ENCODE assay signal across 26 mouse cellular contexts in genomic region chr8:124535451-124535850, GRCm38 (mm10). TPM values are rescaled to one million over a fixed set of nuclear protein-coding genes. Genes with fewer than 3 reads are reported as not detected.
DNase-seq lines count a peak whose midpoint lies in the region; ATAC-seq and TF ChIP-seq lines count a peak whose summit lies in the region.
"Had no signal": no experiment of that assay in that cellular context is flagged by ENCODE, and none has a peak within 500 bp of the region (broad histone marks: within the 10 kb centered on the region; RNA-seq: fewer than 3 reads in every experiment).

No protein-coding gene starts in this region.

- H3K4me2 ChIP-seq in midbrain, postnatal 0 days (ENCODE audit: low read depth, low read length, poor library complexity, severe bottlenecking): no peak overlapping the region
- H3K4me2 ChIP-seq: embryonic facial prominence, embryonic 13.5 days; forebrain, embryonic 13.5 days; forebrain, embryonic 15.5 days had no signal

- no peaks in the 10 kb centered on the region for H3K9me3 ChIP-seq in ES-Bruce4 (replicated peaks; ENCODE audit: control insufficient read depth, insufficient read depth, low read length, poor library complexity, severe bottlenecking)
- no peaks in the 10 kb centered on the region for H3K9me3 ChIP-seq in midbrain, postnatal 0 days (ENCODE audit: low read length)
- H3K9me3 ChIP-seq: embryonic facial prominence, embryonic 13.5 days; forebrain, embryonic 13.5 days; forebrain, embryonic 15.5 days; G1E had no signal

- H3K4me1 ChIP-seq in ES-Bruce4 (ENCODE audit: control insufficient read depth, insufficient read depth, low read length): no peaks in the 10 kb centered on the region
- no peaks in the 10 kb centered on the region for H3K4me1 ChIP-seq in midbrain, postnatal 0 days (ENCODE audit: insufficient read depth, low read length)
- H3K4me1 ChIP-seq: embryonic facial prominence, embryonic 13.5 days; forebrain, embryonic 13.5 days; forebrain, embryonic 15.5 days had no signal

- TF ChIP-seq EP300 in ES-Bruce4 (IDR thresholded peaks at IDR 0.05; ENCODE audit: insufficient read depth, low read depth, low read length): no peak

- peak overlapping the region; percentile 77; the same call in 1 of the 2 replicates for H3K27ac ChIP-seq in gastrocnemius, adult 2 months
- H3K27ac ChIP-seq in ES-Bruce4 (ENCODE audit: insufficient read depth, low read length): 0 out of 2 replicates have a peak overlapping the region, but pooled peaks have one; percentile 44
- H3K27ac ChIP-seq in midbrain, postnatal 0 days (ENCODE audit: low read depth, low read length): no peak overlapping the region
- H3K27ac ChIP-seq: forebrain, embryonic 13.5 days; forebrain, embryonic 15.5 days had no signal

- TF ChIP-seq POLR2A in ES-Bruce4 (IDR thresholded peaks at IDR 0.05; ENCODE audit: insufficient read depth, low read length): no peak

- peaks cover 14% of the 10 kb centered on the region for H3K36me3 ChIP-seq in ES-Bruce4 (ENCODE audit: control insufficient read depth, insufficient read depth, low read length, poor library complexity, severe bottlenecking)
- H3K36me3 ChIP-seq in midbrain, postnatal 0 days (ENCODE audit: insufficient read depth, low read length): peaks cover 82% of the 10 kb centered on the region

- H3K27me3 ChIP-seq in ES-Bruce4 (ENCODE audit: control insufficient read depth, insufficient read depth, low read length, poor library complexity, severe bottlenecking): no peaks in the 10 kb centered on the region
- H3K27me3 ChIP-seq in midbrain, postnatal 0 days (ENCODE audit: insufficient read depth, low read length): no peaks in the 10 kb centered on the region
- H3K27me3 ChIP-seq: embryonic facial prominence, embryonic 13.5 days; forebrain, embryonic 13.5 days; forebrain, embryonic 15.5 days; Patski had no signal

- intact Hi-C loops in gastrocnemius, adult 2 months (cut with DNase I): no loop called here

- H3K9ac ChIP-seq in ES-Bruce4 (ENCODE audit: low read depth, poor library complexity, severe bottlenecking): no peak overlapping the region
- no peak overlapping the region for H3K9ac ChIP-seq in midbrain, postnatal 0 days (replicated peaks; ENCODE audit: low read length, poor library complexity, severe bottlenecking)
- H3K9ac ChIP-seq: embryonic facial prominence, embryonic 13.5 days; forebrain, embryonic 13.5 days; forebrain, embryonic 15.5 days; forebrain, postnatal 0 days had no signal

- ATAC-seq in midbrain, postnatal 0 days (ENCODE audit: low FRiP score): no peak
- ATAC-seq: activated CD4-positive, CD25-positive, alpha-beta regulatory T cell, adult 4 months; forebrain, embryonic 13.5 days; forebrain, embryonic 15.5 days; forebrain, postnatal 0 days; Patski had no signal

- H3K4me3 ChIP-seq in gastrocnemius, adult 2 months: no peak overlapping the region
- no peak overlapping the region for H3K4me3 ChIP-seq in ES-Bruce4 (ENCODE audit: low read depth, low read length)
- no peak overlapping the region for H3K4me3 ChIP-seq in midbrain, postnatal 0 days (ENCODE audit: low read depth, low read length)
- H3K4me3 ChIP-seq: embryonic facial prominence, embryonic 13.5 days; forebrain, embryonic 13.5 days; forebrain, embryonic 15.5 days had no signal

- TF ChIP-seq CTCF in gastrocnemius, adult 2 months (IDR thresholded peaks at IDR 0.05): no peak
- no peak for TF ChIP-seq CTCF in ES-Bruce4 (IDR thresholded peaks at IDR 0.05; ENCODE audit: low read depth, low read length)
- no peak for TF ChIP-seq CTCF in midbrain, postnatal 0 days (IDR thresholded peaks at IDR 0.05)

- no peak for DNase-seq in gastrocnemius, adult 2 months
- DNase-seq in gastrocnemius, postnatal 4 days (ENCODE audit: low spot score in 2 of 2): no peak
- DNase-seq in ES-CJ7 (ENCODE audit: low read depth, low spot score) (peak; percentile 45), R1 (ENCODE audit: low read depth, low spot score) (peak; percentile 64)
- DNase-seq in midbrain, postnatal 0 days (ENCODE audit: low spot score): no peak
- no peak for DNase-seq in layer of hippocampus, postnatal 25 days (ENCODE audit: extremely low spot score in 1 of 2, low spot score in 1 of 2)
- DNase-seq in right cerebral cortex, postnatal 36 days (ENCODE audit: low spot score in 2 of 2): no peak
- DNase-seq: adrenal gland, adult 8-10 months; adrenal gland, postnatal 14 days; adrenal gland, postnatal 36 days; cerebellum, adult 11-12 months; cerebellum, adult 2 months; cerebellum, adult 9-10 months; cerebellum, postnatal 10 days; cerebellum, postnatal 25 days; forebrain, postnatal 0 days had no signal

- WGBS in midbrain, postnatal 0 days: 85% methylated on average over 5 of the region's 5 CpGs

RNA-seq across cellular contexts. Expression of gene Cog2, which starts 14.9 kb away (rescaled TPM):
- total RNA-seq in gastrocnemius, adult 2 months (2021): 10 to 100 TPM; 17.1 to 17.7 TPM
- total RNA-seq in gastrocnemius, postnatal 4 days (2021): 10 to 100 TPM; 29.3 to 33.9 TPM
- 21.5 and 22.1 TPM in 2 replicates for polyA plus RNA-seq in ES-Bruce4 (2011; ENCODE audit: insufficient read depth, insufficient read length, low read depth, missing spikeins)
- total RNA-seq in midbrain, postnatal 0 days (2014; rRNA removed): 26.2 and 26.7 TPM in 2 replicates
- polyA plus RNA-seq in midbrain, postnatal 0 days (2015; fragmentation: Nextera tagmentation; extraction: Ambion mirVana): 15.8 and 18.8 TPM in 2 replicates
- total RNA-seq in layer of hippocampus, postnatal 25 days (2021): 10 to 100 TPM; 37.2 to 48.5 TPM

RNA-seq across cellular contexts. Expression of gene Agt, which starts 34.1 kb away (rescaled TPM):
- 10 to 100 TPM; 12.0 to 18.0 TPM for total RNA-seq in gastrocnemius, adult 2 months (2021)
- 10 to 100 TPM; 28.5 to 37.1 TPM for total RNA-seq in gastrocnemius, postnatal 4 days (2021)
- polyA plus RNA-seq in ES-Bruce4 (2011; ENCODE audit: insufficient read depth, insufficient read length, low read depth, missing spikeins): not detected in 2 replicates
- total RNA-seq in midbrain, postnatal 0 days (2014; rRNA removed): 75.5 and 104 TPM in 2 replicates
- 65.9 and 83.6 TPM in 2 replicates for polyA plus RNA-seq in midbrain, postnatal 0 days (2015; fragmentation: Nextera tagmentation; extraction: Ambion mirVana)
- 10 to 100 TPM; 37.0 to 47.2 TPM for total RNA-seq in layer of hippocampus, postnatal 25 days (2021)
- total RNA-seq: G1E had no signal
- polyA plus RNA-seq: activated CD4-positive, CD25-positive, alpha-beta regulatory T cell, adult 4 months; C2C12; embryonic facial prominence, embryonic 11.5 days; forebrain, embryonic 11.5 days; forebrain, embryonic 13.5 days; G1E had no signal

RNA-seq across cellular contexts. Expression of gene Capn9, which starts 40.5 kb away (rescaled TPM):
- total RNA-seq in gastrocnemius, adult 2 months (2021): not detected
- total RNA-seq in gastrocnemius, postnatal 4 days (2021): not detected
- polyA plus RNA-seq in ES-Bruce4 (2011; ENCODE audit: insufficient read depth, insufficient read length, low read depth, missing spikeins): not detected in 2 replicates
- total RNA-seq in midbrain, postnatal 0 days (2014; rRNA removed): 0.27 TPM in 1 of 2 replicates, not detected in the other
- polyA plus RNA-seq in midbrain, postnatal 0 days (2015; fragmentation: Nextera tagmentation; extraction: Ambion mirVana): 0.43 and 0.52 TPM in 2 replicates
- total RNA-seq in layer of hippocampus, postnatal 25 days (2021): under 1 TPM; 0.17 to 0.40 TPM
- total RNA-seq: adrenal gland, postnatal 14 days; forebrain, postnatal 0 days; G1E had no signal
- polyA plus RNA-seq: activated CD4-positive, CD25-positive, alpha-beta regulatory T cell, adult 4 months; C2C12; embryonic facial prominence, embryonic 11.5 days; forebrain, embryonic 11.5 days; G1E; Patski had no signal

Comparison
In these comparisons a context has a peak if more than half of its experiments do, and no peak if none do; other contexts are left out.
1. DNase-seq: peak in ES-CJ7 (single experiment) and R1 (single experiment); none in gastrocnemius, adult 2 months (single experiment), gastrocnemius, postnatal 4 days (0 of 2), midbrain, postnatal 0 days (single experiment), layer of hippocampus, postnatal 25 days (0 of 2) and right cerebral cortex, postnatal 36 days (0 of 2).